Mouse (Mus musculus): ENCODE measurements around the gene Zfp639.

Gene Zfp639

DNA sequence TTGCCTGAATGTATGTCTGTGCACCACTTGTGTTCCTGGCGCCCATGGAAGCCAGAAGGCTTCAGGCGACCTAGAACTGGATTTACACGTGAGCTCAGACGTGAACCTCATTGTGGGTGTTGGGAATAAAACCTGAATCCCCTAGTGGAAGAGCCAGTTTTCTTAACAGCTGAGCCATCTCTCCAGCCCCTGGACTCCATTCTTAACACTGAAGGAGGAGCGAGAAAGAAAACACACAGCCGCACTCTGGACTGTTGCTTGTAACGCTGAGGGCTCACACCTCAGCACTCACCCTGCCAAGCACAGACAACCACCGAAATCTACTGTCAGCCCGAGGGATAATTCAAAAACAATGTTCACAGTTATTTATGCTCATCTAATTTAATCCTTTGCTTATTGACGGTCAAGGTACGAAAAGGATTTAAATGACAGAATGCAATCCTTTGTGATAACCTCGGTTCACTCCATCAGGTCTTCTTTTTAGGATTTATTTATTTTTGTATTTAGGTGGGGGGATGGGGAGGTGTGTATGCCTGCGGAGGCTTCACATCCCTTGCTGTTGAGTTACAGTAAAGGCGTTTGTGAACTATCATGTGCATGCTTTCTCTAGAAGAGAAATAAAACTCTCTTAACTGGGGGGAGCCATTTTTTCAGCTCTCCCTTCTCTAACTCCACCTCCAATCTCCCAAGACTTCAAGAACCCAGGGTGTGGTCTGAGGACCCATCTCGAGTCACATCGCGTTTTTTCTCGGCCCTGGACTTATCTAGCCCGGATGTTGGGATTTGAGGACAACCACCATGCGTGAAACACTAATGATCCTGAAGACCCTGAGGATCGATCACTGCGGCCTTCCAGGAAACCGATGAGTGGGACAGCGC, at the start of gene Zfp639:
TSS of gene Zfp639 (plus strand) at position 764 of the 879 bp plus-strand sequence.
- DNase-seq (ENCODE audit: low spot score), result no peak

DNA sequence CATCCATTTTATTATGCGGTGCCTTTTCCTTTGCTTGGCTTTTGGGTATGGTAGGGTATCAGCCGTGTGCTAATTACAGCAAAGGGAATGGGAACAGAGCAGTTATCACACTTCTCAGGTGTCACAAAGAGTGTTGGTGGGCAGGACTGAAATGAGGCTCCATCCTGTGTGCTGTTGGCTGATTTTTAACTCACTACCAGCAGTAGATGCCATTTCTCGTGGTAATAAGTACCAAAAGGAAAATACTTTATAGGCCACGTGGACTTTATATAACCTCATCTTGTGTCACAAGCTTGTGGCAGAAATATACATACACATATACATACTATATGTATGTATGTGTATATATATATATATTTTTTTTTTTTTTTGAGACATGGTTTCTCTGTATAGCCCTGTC, 42.7 kb upstream of the Zfp639 start:
- DNase-seq (ENCODE audit: low spot score), result no peak

DNA sequence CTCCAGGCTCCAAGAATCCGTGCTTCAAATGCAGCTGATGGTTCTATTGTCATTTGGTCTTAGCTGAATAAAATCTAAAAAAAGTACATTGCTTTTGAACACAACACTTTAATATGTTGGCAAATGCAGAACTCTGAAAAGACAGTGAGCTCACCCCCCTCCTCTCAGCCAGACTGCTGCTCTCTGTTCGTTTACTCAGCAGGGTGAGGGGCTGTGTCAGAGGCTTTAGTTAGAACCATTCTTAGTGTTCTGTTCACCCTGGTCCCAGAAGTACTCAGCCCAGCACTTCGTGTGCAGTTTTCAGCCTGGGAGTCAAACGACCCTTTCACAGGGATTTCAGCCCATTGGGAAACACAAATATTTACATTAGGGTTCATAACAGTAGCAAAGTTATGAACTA, 41.6 kb upstream of the Zfp639 start:
- DNase-seq (ENCODE audit: low spot score), result no peak

DNA sequence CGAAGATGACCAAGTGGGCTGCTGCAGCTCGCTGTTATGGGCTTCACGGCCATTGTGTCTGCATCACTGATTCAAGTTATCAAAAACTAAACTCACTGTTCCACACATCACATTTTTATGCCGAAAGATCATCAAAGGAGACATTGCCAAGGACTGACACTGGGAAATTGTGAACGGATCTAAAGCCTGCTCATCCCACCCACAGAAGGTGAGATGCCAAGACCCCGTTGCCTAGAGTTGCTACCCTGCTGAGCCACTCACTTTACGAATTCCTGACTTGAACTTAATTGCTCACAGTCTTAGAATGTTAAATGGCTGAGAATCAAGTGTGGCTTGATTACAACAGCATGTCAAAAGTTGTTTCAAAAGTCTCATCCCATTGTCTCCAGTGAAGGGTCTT, 39.6 kb upstream of the Zfp639 start:
- DNase-seq (ENCODE audit: low spot score), result no peak

DNA sequence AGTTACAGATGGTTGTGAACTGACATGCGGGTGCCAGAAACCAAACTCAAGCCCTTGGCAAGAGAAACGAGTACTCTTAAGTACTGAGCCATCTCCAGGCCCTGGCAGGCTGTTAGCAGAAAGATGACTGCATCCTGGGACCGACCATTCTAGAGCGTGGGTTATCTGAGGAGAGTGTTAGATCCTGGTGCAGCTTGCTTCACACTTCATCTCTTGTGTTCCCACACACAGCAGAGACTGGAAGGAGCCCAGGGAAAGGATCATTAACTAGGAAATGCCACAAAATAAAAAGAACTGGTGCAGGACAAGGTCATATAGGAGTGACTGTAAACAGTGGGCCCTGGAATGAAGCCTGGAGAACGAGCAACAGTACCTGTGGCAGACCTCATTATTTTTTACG, 39.0 kb upstream of the Zfp639 start:
- DNase-seq (ENCODE audit: low spot score), result no peak

DNA sequence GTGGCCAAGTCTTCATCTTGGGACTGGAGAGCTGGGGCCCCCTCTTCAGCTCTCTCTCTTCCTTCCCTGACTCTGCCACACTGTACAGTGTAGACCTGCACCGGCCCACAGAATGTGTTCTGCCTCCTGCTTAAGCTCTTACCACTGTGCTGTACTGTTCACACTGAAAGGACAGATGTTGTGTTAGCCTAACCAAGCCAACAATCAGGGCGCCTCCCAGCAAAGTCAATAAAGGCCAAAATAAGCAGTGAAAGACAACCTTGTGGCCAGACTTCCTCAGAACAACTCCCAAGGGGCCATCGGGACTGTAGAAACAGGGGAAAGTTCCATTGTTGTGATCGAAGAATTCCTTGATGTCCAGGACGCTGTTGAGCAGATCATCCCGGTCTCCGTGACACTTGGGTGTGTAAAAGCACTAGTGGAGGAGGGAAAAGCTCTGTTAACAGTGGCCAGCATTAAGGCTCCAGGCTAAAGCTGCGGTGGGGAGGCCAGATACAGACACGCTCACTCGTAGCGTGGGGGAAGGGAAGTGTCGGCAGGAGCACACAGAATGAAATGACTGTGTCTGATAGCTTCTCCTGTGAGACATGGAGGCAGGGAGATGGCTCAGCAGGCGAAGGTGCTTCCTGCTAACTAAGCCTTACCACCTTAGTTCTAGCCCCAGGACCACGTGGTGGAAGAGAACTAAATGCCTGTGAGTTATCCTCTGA, 37.7 kb upstream of the Zfp639 start:
- no peak for DNase-seq (ENCODE audit: low spot score)

DNA sequence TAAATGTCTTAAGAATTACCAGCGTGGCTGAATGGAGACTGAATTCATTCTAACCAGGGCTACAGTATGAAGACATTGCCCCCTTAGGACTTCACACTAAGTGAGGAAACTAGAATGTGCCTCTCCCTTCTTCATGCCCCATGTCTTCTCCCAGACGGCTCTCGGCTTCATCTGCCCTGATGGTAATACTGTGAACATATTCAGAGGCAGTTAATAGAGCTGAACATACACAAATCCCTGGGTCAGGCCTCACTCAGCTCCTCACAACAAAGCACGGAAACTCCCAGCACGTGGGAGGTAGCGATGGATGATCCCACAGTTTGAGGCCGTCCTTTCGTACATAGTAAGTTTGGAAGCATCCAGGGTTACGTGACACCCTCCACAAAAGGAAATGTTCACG, 36.9 kb upstream of the Zfp639 start:
- DNase-seq (ENCODE audit: low spot score), result no peak

DNA sequence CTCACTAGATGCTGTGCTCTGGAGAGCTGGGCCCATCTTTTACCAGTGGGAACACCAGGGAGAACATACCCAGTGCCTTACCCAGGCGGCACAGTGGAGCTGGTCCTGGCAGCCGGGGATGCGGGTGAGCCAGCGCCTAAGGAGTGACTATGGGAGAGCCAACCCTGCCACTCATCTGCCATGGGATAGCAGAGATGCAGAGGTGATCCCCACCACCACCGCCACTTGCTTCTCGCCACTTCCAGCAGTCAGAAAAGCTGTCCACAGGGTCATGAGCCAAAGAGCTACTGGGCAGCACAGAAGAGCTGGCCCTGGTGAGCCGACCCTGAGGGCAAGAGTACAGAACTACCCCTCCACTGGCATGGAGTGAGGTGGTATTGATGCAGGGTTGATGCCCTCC, 30.1 kb upstream of the Zfp639 start:
- DNase-seq (ENCODE audit: low spot score), result no peak

DNA sequence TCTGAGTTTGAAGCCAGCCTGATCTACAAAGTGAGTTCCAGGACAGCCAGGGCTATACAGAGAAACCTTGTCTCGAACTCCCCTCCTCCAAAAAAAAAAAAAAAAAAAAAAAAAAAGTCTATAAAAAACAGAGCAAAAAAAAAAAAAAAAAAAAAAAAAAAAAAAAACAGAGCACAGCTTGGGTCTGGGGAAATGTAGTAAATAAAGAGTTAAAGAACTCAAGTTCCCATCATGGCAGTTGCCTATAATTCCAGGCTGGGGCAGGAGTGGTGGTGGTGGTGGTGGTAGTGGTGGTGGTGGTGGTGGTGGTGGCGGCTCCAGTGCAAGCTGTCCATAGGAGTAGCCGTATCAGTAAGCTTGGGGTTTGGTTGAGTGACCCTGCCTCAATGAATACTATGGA, 27.0 kb upstream of the Zfp639 start:
- no peak for DNase-seq (ENCODE audit: low spot score)

DNA sequence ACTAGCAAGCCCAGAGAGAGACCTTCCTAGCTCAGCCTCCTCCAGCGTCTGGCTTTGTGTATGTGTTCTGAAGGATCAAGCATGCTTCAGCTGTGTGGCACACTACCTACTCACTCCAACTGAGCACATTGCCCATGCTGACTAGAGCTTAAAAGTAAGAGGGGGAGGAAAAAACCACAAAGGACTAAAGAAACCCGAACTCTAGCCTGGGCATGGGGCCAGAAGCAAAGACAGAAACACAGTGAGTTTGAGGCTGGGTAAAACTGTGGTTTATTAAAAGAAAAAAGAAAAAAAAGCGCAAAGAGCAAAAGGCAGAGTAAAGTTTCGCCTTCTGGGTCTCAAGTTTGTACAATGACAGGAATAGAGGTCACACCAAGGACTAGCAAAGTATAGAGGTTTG, 23.5 kb upstream of the Zfp639 start:
- no peak for DNase-seq (ENCODE audit: low spot score)

DNA sequence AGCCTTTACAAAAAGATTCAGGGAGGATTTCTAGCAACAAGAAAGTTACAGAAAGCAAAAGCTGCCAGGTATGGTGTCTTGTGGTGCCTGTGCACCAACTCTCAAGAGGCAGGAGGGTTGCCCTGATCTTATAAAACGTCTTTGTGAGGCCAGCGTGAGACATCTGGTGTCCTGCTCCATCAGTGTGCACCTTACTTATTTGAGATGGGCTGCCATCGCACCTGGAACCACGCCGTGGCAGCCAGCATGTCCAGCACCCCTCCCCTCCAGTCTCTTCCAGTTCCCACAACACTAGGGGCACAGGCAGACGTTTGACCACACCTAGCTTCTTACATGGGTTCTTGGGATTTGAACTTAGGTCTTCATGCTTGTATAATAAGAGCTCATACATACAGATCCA, 21.9 kb upstream of the Zfp639 start:
- DNase-seq (ENCODE audit: low spot score), result no peak

DNA sequence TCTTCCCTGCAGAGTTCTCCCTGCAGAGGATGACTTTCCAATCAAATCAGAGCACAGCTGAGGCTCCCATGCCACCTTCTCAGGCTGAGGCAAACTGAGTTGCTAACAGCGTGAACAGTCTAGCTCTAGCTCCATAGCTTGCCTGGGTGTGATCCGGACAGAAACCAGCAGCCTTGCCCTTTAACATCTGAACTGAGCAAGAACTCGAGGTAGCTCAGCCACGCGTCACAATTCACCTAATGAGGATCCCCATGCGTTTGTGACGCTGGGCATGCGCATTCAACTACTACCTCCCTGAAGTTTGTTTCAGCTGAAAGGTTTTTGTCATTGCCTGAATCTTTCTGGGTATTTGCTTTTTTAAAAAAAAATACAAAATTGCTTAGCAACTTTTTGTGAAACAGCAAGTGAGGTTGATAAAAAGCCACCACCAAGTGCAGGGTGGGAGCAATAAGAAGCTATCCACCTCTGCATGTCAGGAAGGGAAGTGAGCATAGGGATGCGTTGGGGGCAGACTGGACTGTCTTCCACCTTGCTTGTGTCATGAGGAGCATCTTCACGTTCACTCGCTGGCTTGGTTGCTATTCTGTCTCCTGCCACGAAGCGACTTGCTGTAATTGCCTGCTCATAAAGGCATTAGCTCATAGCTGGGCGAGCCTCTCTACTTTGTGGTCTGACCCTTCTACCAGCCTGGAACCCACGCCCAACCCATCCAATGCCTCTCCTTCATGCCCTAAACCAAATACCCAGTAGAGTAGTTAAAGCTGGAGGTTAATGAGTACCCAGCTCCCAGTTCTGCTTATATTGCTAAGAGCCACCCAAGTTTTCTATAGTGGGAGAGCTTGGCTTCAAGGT, 19.8 kb upstream of the Zfp639 start:
- no peak for DNase-seq (ENCODE audit: low spot score)

DNA sequence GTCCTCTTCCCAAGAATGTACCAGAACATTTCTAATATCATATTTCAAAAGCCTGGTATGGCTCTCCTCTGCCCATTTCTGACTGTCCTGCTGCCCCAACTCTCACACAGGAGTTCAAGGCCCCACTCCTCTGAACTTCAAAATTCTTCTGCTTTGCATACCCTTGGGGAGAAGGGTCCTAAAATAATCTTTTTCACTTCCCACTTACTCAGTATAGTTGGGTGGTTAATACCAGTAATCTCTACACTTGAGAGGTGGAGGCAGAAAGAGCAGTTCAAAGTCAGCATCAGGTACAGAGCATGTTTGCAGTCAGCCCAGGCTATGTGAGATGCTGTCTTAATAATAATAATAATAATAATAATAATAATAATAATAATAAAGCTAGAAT, 19.1 kb upstream of the Zfp639 start:
- DNase-seq (ENCODE audit: low spot score), result no peak

DNA sequence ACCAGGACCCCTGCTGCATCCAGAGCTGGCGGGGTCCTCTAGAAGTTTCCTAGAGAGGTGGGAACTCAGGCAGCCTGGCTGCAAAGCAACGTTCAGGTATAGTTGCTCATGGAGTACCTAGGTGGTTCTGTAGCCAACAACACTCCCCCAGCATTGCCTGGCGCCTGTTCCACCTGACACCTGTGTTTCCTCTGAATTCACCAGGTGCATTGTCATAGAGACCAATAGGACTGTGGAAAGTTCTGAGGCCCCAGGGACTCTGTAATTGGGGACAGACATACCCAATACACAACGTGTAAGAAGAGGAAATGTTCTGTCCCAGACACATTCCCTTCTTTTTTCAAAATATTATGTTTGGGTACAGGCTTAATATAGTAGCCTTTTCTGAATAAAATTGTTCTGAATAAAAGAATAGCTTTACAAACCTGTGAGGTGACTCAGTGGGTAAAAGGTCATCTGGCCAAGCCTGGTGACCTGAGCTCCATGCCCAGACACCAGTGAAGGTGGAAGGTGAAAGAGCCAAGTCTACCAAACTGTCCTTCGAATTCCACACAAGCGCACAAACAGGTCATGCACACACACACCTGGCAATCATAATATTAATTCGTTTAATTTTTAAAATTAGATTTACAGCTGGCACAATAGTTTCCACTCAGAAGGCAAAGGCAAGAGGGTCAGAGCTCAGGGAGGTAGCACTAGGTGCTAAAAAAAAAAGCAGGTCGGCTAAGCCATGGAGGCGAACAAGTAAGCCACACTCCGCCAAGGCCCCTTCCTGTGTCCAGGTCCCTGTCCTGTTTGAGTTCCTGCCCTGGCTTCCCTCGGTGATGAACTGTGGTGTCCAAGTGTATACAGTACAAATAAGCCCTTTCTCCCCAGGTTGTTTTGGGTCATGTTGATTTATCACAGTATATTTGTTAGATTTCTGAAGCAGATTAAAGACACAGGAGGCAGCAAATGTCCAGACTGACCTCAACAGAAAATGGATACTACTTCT, 17.7 kb upstream of the Zfp639 start, which contains the start of gene Kcnmb3:
TSS of gene Kcnmb3 (minus strand) at position 135 of the 994 bp plus-strand sequence.
- no peak for DNase-seq (ENCODE audit: low spot score)

DNA sequence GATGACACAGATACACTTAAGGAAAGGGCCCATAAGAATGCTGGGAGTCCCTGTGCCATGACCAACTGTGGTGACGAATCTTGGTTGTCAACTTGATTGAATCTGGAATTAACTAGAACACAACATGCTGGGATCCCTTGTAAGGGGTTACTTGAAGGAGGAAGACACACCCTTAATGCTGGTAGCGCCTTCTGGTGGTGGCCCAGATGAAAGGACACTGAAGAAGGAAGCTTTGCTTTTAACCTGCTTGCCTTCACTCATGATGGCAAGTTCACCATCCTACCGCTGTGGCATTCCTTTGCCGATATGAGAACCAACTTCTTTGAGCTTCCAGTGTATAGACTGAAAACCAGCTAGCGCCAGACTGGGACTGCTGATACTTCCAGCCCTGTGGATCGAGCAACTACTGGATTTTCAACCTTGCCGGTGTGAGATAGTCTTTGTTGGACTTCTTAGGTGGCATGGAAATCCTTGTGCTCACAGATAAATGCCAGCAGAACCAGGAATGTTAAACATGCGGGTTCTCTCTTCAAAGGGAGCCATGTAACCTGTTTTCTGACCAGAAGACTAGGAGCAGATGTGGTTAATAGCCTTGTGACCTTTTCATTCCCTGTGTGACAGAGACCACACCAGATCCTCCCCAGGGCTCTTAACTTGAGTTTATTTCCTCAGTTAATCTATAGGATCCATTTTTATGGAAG, 15.5 kb upstream of the Zfp639 start:
- no peak for DNase-seq (ENCODE audit: low spot score)

DNA sequence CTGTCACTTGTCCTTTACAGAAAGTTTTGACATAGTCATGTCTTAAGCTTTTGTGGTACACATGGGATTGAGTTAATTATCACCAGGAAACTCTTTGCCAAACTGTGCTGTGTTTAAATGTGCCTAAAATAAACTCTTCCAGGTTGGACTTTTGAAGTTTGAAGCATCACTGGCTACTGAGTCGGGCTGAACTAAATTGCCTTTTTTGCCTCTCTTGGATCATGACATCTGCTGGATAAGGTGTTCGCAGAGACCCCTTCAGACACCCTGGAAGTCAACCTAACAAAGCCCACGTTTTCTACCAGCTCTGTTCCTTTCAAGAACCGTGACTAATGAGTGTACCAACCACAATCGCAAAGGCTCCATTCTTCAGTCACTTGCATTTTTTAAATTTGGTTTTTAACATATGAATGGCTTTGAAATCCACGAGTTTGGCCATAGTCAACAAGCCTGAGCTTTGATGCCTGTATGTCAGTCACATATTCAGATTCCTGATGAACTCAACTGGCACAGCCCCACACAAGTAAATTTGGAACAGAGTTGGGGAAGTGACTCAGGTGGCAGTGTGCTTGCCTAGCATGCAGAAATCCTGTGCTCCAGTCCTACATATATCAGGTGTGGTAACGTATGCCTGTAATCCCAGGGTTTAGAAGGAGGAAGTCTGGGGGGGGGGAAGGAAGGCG, 14.8 kb upstream of the Zfp639 start:
- DNase-seq (ENCODE audit: low spot score), result no peak

DNA sequence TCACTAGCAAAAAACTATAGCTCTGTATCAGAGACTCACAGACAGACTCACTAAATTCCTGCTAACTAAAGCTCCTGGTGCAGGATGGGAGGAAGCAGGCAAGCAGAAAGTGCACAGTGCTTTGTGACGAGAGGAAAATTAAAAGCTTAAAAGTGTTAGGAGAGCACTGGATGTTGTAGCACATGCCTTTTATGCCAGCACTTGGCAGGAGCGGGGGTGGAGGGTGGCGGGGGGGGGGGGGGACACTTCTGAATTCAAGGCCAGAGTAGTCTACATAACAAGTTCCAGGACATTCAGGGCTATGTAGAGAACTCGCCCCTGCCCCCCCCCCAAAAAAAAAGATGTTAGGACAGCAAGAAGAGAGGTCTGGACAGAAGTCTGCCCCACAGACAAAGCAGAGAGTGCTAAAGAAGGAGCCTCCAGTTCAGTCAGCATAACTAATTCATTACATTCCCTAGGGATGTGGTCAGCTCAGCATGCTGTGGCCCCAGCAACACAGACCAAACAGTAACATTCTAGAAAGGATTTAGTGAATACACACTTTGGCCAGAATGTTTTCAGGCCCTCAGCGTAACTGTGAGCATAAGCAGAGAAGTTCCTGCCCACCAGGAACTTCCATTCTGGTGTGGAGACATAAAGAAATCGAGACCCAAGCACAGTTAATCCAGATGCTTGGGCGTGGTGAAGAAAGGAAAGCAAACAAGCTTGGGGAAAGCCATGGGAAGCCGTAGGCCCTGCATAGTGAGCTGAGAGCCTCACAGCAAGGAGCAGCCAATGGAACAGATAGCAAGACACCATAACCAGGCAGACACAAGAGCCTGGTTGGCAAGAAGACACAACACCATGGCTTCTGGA, 14.0 kb upstream of the Zfp639 start:
- DNase-seq (ENCODE audit: low spot score), result no peak

DNA sequence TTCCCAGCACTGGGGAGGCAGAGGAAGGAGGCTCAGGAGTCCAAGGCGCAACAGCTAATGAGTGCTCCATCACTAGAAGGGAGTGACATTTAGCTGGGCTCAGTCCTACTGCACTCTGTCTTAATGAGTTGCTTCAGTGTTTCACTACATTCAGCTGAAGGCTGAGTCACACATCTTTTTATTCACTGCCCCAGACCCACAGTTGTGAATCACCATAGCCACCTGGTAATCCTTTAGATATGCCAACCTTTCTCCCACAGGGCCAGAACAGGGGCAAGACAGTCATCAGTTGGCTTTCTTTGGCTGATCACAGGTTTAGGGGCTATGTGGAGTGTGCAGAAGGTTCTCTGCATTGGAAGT, 13.4 kb upstream of the Zfp639 start:
- no peak for DNase-seq (ENCODE audit: low spot score)

DNA sequence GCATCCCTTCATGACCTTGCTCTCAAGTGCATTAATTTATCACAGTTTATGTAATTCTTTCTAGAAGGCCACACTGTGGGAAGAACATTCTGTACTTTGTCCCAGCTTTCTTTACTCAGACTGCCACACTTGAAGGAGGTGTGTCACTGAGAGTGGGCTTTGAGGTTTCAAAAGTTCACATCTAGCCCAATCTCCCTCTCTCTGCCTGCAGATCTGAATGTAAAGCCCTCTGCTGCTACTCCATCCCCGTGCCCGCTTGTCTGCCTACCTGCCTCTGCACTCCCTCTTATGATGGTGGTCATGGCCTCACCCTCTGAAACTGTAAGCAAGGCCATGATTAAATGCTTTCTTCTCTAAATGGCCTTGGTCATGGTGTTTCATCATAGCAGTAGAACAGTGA, 9.7 kb upstream of the Zfp639 start:
- DNase-seq (ENCODE audit: low spot score), result no peak
